Mouse (Mus musculus) cerebellum, postnatal 10 days (tissue): ENCODE results near the gene Gm49320.

Experiments used
- DNase-seq, 2 experiments: peaks; one replicate each; pipeline ENCODE4 v3.0.0; 2021; ENCODE audit warnings: mixed read lengths in 2 of 2

Gene Gm49320

GRCm38 (mm10) chr8:4238434-4239192 is at the start of gene Gm49320, which contains the start of gene Map2k7:
Gm49320 (plus strand) TSS chr8:4238865.
Map2k7 (plus strand) TSS chr8:4238740.
- DNase-seq = peak; percentile 100

DNA sequence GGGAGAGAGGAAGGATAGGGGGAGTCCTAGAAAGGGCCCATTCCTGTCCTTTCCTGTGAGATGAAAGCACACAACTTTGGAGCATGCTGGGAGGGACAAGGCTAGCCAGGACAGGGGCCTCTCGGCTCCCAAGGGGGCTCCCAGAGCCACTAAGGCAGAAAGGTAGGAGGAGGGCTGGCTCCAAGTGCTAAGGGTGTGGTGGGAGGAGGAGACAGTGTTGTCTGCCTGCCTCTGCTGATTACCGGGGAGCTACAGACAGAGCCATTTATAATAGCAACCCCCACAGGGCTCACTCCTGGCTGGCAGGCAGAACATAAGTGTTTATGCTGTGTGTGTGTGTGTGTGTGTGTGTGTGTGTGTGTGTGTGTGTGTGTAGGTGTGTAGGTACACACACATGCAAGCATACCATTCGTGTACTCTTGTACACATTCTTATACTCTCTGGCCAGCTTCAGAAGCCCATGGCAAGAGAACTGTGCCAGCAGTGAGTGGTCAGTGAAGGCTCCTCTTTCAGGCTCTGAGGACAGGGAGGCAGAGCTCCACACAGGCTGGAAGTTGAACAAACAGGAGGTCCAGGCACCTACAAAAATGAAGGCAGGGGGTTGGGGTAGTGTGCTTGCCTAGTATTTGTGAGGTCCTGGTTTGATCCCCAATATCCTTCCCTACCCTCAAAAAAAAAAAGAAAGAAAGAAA is 49.5 kb upstream of the Gm49320 start:
- DNase-seq = no peak

DNA sequence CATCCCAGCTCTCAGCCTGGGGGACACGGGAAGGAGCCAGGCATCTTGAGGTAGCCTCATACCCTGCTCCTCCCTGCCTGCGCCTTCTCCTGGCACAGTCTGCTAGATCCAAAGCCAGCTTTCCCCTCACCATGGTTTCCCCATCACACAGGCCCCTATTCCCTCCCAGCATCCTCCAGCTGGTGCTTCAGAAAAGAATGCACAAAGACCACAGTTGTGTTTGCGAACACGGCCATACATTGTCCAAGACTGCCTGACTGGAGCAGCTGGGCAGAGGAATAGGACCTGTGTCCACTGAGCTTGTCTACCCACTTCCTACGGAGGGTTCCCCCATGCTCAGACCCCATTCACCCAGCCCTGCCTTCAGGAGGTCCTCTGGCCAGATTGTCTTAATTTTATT is 46.4 kb upstream of the Gm49320 start:
- peak in 1 of 2 experiments; percentile 39 for DNase-seq

- DNase-seq = peak; percentile 94 to 98
Observed at GRCm38 (mm10) chr8:4192807-4193587, 45.7 kb upstream of the Gm49320 start.

DNA sequence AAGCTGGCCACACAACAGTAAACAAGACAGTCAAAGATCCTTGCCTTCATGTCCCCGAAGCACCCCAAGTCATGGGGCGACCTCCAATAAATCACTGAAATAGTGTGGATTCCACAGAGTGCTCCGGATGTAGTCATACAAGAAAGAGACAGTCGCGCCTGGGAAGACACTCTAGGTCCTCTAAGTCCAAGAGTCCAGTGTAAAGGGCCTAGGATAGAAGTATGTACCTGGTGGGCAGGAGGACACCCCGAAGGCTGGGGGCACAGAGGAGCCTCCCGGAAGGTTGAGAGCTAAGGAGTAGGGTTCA is 45.1 kb upstream of the Gm49320 start:
- no peak for DNase-seq

GRCm38 (mm10) chr8:4201321-4201720 is 37.3 kb upstream of the Gm49320 start:
- no peak for DNase-seq

DNA sequence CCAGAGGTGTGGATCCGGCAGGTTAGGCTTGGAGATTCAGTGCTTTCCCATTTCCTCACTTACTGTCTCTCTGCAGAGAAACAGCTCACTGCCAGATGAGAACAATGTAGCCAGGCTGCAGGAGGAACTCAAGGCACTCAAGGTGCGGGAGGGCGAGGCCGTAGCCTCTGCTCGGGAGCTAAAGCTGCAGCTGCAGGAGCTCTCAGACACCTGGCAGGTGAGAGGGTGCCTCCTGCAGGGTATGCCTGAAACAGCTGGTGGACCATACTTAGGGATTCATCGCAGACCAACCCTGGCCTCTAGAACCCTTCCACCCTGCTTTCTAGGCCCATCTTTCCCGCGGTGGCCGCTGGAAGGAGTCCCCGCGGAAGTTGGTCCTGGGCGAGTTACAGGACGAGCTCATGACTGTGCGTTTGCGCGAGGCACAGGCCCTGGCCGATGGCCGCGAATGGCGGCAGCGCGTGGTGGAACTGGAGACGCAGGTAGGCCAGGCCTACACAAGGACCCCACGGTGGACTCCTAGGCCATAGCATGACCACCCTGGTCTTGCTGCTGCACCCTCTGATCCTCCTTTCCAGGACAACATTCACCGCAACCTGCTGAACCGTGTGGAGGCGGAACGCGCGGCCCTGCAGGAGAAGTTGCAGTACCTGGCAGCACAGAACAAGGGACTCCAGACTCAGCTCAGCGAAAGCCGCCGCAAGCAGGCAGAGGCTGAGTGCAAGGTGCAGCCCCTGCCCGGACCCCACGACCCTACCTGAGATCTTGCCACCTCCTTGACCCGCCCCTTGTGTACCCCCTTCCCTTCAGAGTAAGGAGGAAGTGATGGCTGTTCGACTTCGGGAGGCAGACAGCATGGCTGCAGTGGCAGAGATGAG is 33.2 kb upstream of the Gm49320 start:
- no peak for DNase-seq

- peak; percentile 51 to 56 for DNase-seq
Observed at GRCm38 (mm10) chr8:4206182-4207015, 32.3 kb upstream of the Gm49320 start.

- DNase-seq = no peak
Observed at GRCm38 (mm10) chr8:4207016-4207350, 31.7 kb upstream of the Gm49320 start.

- peak in 1 of 2 experiments; percentile 34 for DNase-seq
Observed at GRCm38 (mm10) chr8:4211097-4211496, 27.6 kb upstream of the Gm49320 start.

DNA sequence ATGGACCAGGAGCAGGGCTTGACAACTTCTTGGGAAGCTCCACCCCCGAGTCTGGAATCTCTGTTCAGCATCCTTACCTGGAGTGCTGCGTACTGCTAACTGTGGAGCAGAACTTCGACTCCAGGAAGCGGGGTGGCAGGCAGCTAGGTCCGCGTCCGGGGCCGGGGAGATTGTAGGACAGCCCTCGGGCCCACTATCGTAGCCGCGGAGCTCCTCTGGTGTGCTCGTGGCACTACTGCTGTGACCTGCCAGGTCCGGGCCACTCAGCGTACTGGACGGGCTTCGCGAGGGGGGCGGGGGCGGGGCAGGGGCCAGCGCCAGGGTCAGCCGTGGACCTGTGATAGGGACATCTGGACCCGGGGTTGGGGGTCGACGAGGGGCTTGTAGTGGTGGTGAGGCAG is 25.9 kb upstream of the Gm49320 start:
- peak; percentile 59 to 63 for DNase-seq

DNA sequence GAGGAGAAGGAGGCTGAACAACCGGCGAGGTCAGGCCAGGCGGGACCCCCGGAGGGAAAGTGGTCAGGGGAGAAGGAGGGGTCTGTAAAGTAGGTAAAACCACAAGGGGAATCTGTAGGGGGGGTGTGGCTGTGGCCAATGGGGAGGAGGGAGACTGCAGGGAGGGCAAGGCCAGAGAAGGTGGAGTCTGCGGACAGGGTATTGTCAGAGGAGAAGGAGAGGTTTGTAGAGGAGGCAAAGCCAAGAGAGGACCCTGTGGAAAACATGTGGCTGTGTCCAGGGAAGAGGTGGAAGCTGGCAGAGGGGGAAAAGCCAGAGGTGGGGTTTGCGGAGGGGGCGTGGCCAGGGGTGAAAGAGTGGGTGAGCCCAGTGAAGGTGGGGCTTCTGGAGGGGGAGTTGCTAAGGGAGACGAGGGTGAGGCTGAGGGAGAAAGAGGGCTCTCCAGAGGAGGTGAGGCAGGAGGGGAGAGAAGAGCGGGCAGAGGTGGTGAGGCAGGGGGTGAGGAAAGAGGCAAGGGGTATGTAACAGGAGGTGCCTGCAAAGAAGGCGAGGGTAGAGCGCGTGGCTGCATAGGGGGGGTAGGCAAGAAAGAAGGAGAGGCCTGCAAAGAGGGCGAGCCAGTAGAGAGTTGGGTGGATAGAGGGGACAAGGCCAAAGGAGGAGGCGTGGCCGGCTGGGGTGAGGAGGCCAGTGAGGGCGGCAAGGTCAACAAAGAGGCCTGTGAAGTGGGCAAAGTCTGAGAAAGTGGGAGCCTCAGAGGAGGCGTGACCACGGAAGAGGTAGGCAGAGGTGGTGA is 25.3 kb upstream of the Gm49320 start:
- DNase-seq = peak; percentile 52 to 64

GRCm38 (mm10) chr8:4214006-4214980 is 24.4 kb upstream of the Gm49320 start:
- DNase-seq = peak; percentile 33 to 51

DNA sequence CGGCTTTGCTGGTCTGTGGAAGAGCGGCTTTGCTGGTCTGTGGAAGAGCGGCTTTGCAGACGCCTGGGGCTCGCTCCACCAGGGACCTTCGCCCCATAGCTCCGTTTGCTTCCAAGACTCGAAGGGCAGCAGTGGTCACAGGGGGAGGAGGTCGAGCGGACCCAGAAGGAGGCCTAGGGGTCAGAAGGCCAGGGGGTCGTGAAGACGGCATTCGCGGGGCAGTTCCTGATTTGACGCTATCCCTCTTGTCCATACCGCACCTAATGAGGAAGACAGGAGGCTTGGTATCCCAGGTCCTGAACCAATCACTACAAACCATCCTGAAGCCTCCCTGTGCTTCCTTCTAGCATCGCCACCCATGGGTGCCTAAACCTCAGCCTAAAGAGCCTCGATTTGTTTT is 22.4 kb upstream of the Gm49320 start:
- peak; percentile 45 to 60 for DNase-seq

DNA sequence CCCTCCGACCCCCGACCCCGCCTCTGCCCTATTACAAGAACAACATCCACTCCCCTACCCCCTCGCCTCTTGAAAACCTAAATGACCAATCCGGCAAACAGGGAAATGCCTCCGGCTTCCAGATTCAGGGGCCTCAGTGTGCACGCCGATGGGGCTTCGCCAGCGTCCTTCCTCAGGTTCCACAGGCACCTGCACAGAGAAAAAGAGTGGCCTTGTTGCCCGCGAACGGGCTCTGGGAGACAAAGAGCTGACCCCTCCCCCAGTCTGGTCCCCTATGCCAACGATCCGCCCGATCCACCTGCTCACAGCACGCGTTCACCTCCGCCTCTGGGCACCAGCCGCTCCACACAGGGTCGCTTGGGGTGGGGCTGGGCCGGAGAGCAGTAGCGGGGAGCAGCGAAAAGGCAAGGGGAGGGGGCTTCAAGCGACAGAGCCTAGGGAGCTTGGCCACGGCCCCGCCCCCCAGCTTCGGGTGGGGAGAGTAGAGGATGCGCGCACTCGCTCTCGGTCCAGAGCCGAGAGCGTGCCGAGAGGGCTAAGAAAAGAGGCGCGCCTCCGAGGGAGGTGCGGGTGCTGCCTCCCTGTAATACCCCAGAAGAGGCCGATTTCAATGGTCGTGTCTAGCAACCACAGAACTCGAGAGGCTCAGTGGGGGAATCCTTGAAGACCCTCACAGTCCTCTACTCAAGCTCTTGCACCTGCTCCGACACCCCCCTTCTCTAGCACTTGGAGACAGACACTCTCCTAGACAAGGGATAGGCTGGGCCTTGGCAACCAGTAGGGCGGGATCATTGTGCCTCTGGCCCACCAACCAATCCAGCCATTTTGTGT is 21.7 kb upstream of the Gm49320 start, which contains the start of gene Prr36:
TSS of gene Prr36 (minus strand) at position 669 of the 831 bp plus-strand sequence.
- DNase-seq = peak; percentile 94 to 95

GRCm38 (mm10) chr8:4219617-4220016 is 19.0 kb upstream of the Gm49320 start:
- no peak for DNase-seq

DNA sequence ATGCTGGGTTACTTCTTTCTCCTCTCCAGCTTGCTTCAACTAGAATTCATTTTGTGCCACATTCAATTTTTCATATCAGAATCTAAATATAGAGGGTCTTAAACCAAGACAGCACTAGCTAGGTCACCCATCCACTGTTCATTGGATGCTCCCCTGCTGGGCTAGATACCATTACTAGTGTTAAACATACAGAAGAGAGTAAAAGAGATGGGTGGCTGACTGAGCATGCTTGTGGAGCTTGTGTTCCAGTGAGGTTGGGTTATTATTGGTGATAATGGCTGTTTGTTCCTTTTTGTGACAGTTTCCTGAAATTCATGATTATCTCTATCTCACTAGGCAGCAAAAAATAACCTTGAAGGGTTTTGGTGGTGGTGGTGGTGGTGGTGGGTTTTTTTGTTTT is 16.6 kb upstream of the Gm49320 start:
- no peak for DNase-seq

GRCm38 (mm10) chr8:4226323-4226722 is 12.3 kb upstream of the Gm49320 start:
- DNase-seq = no peak
